Mouse (Mus musculus) testis, postnatal 10 days (tissue): ENCODE data around the gene Stat2.
"Not testable (repeated sequence)": the region's sequence is repeated elsewhere in the genome, so short reads cannot be mapped to it uniquely, and the experiment has no call there.

Source experiments
- DNase-seq: peaks from one replicate; pipeline ENCODE4 v3.0.0; 2021; ENCODE audit warnings: low spot score

The Stat2 gene

DNA sequence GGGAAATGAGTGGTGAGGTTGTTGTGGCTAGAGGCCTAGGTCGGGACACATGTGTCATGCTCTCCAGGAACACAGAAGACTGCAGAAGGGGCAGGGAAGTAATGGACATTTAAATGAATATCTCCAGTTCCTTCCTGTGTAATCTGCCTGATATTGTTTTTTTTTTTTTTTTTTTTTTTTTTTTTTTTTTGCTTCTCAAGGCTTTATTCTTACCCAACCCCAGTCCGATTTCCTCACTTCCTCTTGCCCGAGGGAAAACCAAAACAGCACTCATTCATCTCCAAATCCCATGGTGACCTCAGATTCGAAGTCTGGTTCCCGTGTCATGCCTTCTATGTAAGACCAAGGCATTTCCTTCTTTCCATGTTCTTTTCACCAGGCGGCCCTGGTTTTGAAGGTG lies 27.9 kb downstream of the Stat2 start:
- DNase-seq = no peak

DNA sequence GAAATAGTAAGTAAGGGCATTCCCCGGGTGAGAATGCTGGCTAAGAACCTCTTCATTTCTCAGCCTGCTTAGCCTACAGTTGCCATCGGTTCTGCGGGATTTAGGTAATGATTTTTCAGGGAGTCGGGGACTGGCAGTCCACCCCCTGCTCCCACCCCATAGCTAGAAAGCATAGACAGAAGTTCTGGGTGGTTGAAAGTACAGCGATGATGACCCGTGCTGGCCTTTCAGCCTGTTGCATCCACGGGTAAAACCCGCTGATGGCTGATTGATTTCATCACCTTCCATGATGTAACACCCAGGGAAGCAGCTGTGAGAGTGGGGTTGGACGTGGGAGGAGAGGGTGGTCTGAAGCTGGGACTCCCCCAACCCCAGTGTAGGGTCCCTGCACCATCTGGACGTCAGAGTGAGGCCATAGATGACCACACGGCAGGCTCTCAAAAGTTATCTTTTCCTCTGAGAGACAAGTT lies 28.4 kb downstream of the Stat2 start, which contains the start of gene Il23a:
Il23a (minus strand) TSS at position 51 of the 470 bp plus-strand sequence.
- no peak for DNase-seq

DNA sequence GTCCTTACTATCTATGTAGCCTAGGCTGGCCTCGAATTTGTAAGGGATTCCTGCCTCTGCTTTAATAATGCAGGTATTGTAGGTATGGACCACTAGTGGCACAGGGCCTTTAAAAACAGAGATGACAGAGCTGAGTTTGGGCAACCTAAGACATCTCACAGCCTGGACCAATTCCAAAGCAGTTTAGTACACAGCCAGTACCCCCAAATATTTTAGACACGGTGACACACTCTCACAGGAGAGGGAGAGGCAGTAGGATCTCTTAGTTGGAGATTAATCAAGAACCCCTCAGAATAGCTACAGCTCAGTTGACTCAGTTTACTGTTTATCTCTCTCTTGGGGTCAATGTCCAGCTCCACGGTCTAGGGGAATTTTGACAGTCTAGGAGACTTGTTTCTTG lies 32.0 kb downstream of the Stat2 start:
- no peak for DNase-seq

DNA sequence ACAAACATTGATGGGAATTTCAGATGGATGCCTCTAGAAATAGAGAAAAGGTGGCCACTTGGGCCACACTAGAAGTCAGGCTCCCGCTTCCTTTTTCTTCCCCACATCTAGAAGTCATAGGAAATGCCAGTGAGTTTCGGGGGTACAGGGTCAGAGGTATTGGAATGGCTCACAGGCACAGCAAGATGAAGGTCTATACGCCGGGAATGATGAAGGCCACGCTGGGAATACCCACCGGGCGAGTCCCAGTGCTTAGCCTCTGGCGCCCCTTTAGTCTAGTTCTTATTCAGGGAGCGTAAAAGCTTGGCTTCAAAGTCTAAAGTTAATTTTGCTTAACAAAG lies 32.4 kb downstream of the Stat2 start:
- DNase-seq = peak; percentile 58

DNA sequence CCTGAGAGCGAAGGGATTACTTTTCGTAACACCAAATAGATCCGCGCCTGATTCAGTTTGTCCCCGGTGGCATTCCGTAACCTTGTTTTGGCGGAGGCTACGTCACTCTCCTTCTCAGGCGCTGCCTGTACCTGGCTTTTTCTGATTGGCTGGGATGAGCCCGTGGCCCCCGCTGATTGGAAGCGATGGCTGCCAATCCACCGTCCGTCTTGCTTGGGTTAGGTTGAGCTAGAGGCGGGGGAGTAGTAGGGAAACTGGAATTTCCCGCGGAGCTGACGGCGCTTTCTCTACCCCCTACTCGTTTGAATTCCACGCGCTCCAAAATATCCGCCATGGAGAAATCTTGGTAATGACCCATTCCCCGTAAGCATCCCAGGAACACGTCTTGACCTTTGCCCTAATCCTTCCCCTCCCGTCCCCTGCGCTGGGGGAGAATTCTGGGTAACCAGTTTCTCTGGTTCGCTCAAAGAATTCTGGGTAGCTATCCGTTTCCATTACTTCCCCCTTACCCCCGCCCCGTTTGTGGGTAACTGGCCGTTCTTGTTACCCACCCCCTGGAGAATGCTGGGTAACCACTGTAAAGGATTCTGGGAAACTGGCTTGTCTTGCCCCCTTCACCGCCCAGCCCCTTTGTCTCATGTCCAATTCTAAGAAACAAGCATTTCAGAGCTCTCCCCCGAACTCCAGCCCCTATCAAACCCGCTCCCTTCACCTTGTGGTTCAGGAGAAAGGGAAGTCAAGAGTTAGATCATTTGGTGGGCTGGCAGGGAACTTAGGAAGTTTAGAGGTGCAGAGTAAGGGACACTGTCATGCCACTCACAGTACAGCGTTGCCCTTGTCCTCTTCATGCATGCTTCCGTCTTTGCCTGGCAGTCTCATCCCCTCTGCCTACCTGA lies 33.0 kb downstream of the Stat2 start, which contains the start of gene Pan2:
Pan2 (plus strand) TSS at position 210 of the 896 bp plus-strand sequence.
- peak; percentile 98 for DNase-seq

DNA sequence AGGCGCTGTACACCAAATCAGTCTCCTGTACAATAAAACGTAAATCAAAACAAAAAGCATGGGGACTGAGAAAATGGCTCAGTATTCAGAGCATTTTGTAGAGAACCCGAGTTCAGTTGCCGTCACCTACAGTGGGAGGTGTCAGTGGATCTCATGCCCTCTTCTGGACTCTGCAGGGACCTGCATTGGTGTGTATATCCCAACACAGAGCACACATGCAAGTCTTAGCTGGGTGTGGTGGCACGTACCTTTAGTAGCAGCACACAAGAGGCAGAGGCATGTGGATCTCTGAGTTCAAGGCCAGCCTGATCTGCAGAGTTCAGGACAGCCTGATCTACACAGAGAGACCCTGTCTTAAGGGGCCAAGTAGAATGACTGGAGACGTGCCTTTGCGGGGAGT lies 39.3 kb downstream of the Stat2 start:
- no peak for DNase-seq

DNA sequence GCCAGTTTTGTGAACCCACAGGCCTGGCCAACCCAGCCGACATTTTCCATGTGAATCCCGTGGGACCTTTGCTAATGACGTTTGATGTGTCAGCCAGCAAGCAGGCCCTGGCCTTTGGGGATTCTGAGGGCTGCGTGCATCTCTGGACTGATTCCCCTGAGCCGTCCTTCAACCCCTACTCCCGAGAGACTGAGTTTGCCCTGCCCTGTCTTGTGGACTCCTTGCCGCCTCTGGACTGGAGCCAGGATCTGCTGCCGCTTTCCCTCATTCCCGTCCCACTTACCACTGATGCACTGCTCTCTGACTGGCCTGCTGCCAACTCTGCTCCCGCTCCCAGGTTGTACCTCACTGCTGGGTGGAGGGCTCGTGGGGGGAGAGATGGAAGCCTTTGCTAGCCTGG lies 39.8 kb downstream of the Stat2 start:
- peak; percentile 78 for DNase-seq

DNA sequence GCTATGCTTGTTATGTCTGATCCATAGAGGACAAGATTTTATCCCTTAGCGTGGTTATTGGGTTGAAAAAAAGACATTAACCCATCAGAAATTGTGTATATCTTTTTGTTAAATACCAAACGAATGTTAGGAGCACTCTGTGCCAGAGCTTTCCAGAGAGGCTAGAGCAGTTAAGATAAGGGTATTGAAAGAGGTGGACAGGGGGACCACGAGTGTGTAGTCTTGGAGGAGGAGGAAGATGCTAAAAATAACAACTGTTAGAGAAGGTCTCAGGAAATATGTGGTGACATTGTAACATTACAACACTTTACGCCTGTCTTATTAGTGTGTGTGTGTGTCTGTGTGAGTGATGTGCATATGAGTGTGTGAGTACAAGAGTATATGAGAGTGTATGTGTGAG lies 40.5 kb downstream of the Stat2 start:
- DNase-seq = no peak

DNA sequence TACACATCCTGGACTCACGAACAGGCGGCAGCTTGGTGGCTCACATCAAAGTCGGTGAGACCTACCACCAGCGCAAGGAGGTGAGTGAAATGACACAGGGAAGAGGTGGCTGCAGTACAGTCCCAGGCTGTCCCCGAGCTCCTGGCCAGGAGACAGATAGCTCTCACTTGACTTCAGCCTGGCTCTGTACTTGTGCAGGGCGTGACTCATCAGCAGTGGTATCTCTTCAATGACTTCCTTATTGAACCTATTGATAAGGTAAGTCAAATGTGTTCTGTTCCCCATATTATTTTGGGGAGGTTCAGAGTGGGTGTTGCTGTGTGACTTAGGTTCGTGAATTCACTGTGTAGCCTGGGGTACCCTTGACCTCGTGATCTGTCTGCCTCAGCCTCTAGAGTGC lies 45.2 kb downstream of the Stat2 start:
- no peak for DNase-seq

DNA sequence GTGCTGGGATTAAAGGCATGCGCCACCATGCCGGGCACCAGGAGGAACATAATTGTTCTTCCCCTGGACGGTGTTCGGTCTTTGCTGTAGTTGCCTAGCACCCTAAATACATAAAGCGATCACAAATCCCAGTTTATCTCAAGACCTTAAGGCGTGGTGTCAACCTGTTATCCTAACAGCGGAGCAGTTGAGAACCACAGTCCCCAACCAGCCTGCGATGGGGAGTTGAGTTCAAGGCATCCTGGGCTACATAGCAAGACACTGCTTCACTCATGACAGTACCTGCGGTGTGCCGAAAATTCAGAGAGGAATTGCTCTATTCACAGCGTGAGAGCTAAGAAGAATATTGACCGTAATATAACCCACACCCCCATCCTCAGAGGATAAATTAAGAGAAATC lies 51.3 kb downstream of the Stat2 start:
- no peak for DNase-seq

DNA sequence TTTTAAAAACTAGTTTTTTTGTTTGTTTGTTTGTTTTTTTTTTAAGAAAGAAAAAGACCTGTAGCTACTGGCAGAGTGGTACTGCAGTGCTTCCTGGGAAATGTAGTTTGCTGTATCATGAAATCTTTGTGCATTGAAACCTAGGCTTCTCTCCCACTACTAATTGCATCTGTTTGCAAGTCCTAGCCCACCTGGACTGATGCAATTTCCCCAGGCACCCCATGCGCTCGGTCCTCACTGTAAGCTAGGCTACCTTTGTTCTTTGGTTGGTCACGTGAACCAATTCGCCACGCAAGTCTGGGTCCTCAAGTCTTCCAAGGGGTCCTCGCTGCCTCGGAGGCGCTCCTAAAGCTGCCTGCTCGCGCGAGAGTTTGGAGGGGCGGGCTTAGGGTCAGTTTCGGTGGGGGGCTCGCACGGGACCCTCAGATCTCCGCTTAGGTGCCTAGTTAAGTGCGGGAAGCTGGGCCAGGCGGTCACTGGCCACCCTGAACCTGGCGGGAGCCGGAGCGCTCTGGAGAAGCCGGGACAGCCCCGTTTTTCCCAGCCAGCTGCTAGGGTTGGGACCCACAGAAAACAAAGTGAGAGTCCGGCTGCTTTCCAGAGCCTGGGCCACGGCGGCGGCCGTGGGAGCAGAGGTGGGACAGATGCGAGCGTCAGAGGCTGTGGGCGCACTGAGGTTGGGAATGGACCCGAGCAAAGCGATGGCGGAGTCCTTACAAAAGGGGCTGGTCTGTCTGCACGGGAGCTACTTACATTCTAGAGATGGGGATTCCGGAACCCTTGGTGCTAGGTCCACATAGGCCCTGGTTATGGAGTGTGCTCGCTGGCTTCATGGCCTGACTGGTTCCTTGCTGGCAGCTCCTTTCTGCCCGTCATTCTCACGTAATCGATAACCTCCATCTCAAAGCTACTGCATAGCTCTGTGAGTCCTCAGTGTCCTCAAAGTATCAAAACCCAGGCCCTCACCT lies 52.1 kb downstream of the Stat2 start, which contains the start of gene Cnpy2:
Cnpy2 (plus strand) TSS at position 319 of the 968 bp plus-strand sequence.
- DNase-seq = peak; percentile 87

DNA sequence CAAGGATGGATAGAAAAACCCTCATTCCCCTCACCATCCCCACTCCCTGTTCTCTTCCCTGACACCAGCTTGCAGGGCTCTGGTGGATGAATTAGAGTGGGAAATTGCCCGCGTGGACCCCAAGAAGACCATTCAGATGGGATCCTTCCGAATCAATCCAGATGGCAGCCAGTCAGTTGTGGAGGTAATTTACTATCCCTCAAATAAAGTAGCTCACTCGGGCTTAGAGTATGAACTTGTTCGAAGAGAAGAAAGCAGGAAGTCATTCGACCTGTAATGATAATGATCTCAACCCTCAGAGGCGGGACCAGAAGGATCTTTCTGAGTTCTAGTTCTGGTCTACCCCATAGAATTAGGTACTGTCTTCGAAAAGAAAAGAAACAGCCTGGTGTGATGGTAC lies 53.2 kb downstream of the Stat2 start:
- no peak for DNase-seq

DNA sequence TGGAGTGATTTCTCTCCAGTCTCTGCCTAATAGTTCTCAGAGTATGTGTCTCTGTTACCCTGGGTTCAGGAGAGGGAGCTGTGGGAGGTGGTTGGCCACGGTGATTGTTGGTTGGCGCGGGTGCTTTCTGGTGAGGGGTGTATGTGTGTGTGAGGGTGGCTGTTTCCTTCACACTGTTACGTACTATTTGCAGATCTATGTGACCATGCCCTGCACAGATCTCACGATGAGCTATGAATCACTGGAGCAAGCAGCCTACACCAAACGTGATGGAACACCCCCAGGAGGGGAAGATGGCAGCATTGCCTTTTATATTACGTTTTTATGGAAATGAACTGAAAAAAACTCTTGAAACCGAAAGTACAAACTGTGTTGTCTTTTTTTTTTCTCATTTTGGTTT lies 56.5 kb downstream of the Stat2 start:
- no peak for DNase-seq

DNA sequence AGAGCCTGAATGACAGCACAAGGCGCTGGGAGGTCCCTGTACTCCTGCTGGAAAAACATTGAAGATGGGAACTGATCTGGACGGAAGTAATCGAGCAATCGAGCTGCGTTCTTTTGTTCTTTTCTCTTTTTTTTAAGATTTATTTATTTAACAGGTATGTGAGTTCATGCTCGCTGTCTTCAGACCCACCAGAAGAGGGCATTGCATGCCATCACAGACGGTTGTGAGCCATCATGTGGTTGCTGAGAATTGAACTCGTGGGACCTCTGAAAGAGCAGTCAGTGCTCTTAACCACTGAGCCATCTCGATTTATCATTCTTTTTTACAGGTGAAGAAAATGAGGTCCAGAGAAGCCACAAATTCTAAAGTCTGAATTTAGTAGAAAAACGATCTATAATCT lies 57.3 kb downstream of the Stat2 start:
- DNase-seq = no peak

DNA sequence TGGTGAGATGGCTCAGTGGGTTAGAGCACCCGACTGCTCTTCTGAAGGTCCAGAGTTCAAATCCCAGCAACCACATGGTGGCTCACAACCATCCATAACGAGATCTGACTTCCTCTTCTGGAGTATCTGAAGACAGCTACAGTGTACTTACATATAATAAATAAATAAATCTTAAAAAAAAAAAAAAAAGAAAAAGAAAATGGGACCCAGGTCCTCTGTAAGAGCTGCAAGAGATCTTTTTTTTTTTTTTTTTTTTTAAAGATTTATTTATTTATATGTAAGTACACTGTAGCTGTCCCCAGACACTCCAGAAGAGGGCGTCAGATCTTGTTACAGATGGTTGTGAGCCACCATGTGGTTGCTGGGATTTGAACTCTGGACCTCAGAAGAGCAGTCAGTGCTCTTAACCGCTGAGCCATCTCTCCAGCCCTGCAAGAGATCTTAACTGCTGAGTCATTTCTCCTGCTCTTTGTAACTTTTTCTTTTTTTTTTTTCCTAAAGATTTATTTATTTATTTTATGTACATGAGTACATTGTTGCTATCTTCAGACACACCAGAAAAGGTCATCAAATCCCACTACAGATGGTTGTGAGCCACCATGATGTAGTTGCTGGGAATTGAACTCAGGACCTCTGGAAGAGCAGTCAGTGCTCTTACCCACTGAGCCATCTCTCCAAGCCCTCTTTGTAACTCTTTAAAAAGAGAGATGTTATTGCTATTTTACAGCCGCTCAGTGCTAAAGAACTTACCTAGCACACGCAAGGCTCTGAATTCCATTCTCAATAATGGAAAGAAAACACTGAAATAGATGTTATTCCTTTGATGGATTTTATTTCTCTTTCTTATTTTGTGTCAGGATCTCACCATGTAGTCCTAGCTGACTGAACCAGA lies 62.2 kb downstream of the Stat2 start:
- DNase-seq = not testable (repeated sequence)

DNA sequence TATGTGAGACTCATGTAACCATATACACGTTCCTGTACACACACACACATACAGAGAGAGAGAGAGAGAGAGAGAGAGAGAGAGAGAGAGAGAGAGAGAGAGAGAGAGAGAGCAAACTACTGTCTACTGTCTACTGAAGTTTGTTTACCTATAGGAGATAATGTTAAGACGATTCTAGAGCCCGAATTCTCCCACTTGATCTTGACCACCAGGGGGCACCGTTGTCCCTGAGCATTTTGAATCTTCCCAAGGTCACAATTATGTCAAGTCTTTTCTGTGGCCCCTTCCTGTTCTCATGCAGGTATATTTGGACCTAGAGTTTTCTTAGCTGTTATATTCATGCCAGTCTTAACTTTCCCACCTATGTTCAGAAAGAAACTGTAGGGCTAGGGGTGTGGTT lies 65.2 kb downstream of the Stat2 start:
- DNase-seq = peak; percentile 88

DNA sequence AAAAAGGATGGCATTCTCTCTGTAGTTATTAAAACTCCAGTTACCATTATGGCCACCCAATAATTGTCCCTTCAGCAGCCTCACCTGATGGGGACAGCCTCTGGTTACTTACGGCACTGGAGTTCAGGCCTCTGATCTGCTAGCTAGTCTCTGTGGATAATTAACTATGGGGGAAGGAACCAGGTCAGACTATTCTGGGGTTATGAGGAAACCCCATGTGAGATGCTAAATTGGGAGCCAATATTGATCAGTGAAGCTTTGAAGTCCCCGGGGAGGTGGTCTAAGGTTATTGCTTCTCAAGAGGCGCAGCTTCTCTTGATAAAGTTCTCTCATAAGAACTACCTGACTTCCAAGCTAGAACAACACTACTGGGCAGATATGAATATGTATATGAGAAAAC lies 65.8 kb downstream of the Stat2 start:
- DNase-seq = no peak

DNA sequence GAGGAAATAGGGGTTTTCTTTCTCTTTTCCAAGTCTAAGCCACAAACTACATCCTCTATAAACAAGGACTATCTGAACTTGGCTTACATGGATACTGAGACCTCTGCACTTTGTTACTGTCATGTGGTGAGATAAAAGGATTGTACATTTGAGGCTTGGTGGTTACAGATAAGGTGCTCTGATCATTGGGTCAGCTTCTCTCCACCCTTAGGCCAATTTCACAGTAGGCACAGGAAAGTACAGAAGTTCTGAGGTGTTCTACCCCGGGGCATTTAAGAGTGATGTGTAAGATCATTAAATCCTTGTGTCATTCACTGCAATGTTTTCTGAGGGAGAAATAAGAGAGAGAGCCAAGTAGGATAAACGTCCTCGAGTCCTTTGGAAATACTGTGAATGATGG lies 66.2 kb downstream of the Stat2 start:
- DNase-seq = no peak

DNA sequence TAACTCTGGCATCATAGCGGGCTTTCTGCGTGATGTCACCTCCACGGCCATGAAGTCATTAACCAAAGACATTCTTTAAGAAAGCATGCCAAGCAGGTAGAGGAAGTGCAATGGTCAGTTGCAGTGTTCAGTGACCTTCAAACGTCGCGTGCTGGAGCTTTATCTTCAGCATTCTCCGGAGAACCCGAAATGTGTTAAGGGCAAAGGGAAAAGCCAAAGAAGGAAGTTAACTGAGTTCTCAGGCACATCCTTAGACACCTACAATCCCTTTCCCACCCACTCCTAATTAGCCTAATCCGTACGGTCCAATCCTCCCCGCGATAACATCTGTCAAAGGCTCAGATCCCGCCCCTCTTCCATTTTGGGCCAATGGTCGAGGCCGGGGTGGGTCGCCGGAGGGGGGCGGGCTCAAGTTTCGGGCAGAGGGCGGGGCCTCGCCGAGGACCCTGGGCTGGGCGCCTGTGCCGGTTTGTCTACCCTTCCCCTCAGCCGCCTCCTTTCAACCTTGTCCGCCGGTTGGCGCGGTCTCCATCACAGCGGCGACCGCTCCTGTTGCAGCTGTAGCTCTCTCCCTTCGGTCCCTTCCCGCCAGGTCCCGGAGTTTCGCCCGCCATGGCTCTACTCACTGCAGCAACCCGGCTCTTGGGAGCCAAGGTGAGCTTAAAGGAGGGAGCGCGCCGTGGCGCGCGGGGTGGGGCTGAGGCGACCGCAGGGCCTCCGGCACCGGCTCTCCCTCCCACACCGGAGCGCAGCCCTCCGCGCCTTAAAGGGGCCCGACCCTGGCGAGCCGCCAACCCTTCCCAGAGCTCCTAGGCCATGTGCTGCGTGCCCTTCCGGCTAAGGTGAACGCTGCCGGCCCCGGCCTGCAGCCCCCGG lies 67.2 kb downstream of the Stat2 start, which contains the start of gene Cs:
Cs (plus strand) TSS at position 429 of the 876 bp plus-strand sequence.
- peak; percentile 99 for DNase-seq

DNA sequence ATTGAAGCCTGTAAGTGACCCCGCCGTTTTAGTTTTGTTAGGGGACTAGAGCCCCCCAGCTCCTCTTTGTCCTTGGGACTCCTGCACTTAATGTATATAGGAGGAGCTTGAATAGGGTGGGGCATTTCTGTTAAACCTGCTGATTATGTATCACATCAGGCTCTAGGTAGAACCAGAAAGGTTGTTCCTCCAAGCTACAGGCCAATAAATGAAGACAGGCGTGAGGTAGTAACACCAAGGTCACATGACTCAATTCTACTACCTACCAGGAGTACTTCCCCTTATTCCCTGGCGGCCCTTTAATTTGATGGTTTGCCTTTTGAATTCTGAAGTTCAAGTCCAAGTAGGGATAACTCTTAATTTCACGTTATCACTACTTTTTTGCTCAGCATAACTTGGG lies 68.1 kb downstream of the Stat2 start:
- no peak for DNase-seq
